Mouse (Mus musculus) lung, adult 2 months (tissue): ENCODE measurements around the gene Plpp3.

Experiments used
- CTCF ChIP-seq: fragments of 200-500 bp; IDR thresholded peaks from 2 replicates; pipeline ENCODE4 v1.5.1; 2011; ENCODE audit warnings: mild to moderate bottlenecking, low read length, control low read depth; ENCODE audit not compliant: insufficient read depth
- POLR2A ChIP-seq: fragments of 200-500 bp; IDR thresholded peaks from 2 replicates; pipeline ENCODE4 v1.6.1; 2011; ENCODE audit warnings: low read depth, mild to moderate bottlenecking, control low read depth, low read length, borderline replicate concordance; ENCODE audit errors: extremely low read depth

GRCm38 (mm10) chr4:105265041-105265440, 107.9 kb downstream of the Plpp3 start:
- no peak for TF ChIP-seq CTCF
- TF ChIP-seq POLR2A, result no peak
